Mouse (Mus musculus): ENCODE results near the gene Lipt2. TPM values are rescaled to one million over a fixed set of nuclear protein-coding genes. Genes with fewer than 3 reads are reported as not detected.
A peak's percentile ranks its signal among the peaks of the same experiment; 100 is the strongest.

Lipt2 gene
- 17.8 and 21.4 TPM in 2 replicates for polyA plus RNA-seq (2015; fragmentation: Nextera tagmentation; extraction: Ambion mirVana)

- peak within 1 kb of the TSS; percentile 89 for H3K27ac ChIP-seq (replicated peaks)
- ATAC-seq (replicated peaks), result peak; percentile 98
- H3K27me3 ChIP-seq, result no peaks in the 10 kb centered on the region
- H3K36me3 ChIP-seq, result no peaks in the 10 kb centered on the region
- peak within 1 kb of the TSS; percentile 69 for H3K4me2 ChIP-seq (replicated peaks)
- peak within 1 kb of the TSS; percentile 81 for H3K4me3 ChIP-seq
- H3K4me1 ChIP-seq, result 0 out of 2 replicates have a peak, but pooled peaks cover 6% of the 10 kb centered on the region
- WGBS, result under 1% methylated on average over 78 of the region's 78 CpGs
- peak within 1 kb of the TSS; percentile 83 for H3K9ac ChIP-seq (replicated peaks)
- H3K9me3 ChIP-seq, result no peaks in the 10 kb centered on the region
Observed at GRCm38 (mm10) chr7:100159105-100159841, at the start of gene Lipt2. Gene Lipt2, plus strand, starts transcription at chr7:100159277.

GRCm38 (mm10) chr7:100111506-100111905 is 47.6 kb upstream of the Lipt2 start:
- no peak overlapping the region for H3K27ac ChIP-seq (replicated peaks)
- ATAC-seq (replicated peaks), result no peak
- H3K9ac ChIP-seq (replicated peaks), result no peak overlapping the region
- no peaks in the 10 kb centered on the region for H3K27me3 ChIP-seq
- H3K4me2 ChIP-seq (replicated peaks), result no peak overlapping the region
- no peaks in the 10 kb centered on the region for H3K4me1 ChIP-seq
- WGBS, result 52% methylated on average over 10 of the region's 10 CpGs
- H3K4me3 ChIP-seq, result no peak overlapping the region
- H3K9me3 ChIP-seq, result no peaks in the 10 kb centered on the region
- H3K36me3 ChIP-seq, result peaks cover 44% of the 10 kb centered on the region

- Histone ChIP-seq H3K4me1 (no peaks in the 10 kb centered on the region; the same call in 1 of the 2 replicates), H3K4me2 (replicated peaks) (no peak overlapping the region), H3K9ac (replicated peaks) (no peak overlapping the region), H3K27ac (replicated peaks) (no peak overlapping the region), H3K4me3 (no peak overlapping the region), H3K36me3 (peaks cover 57% of the 10 kb centered on the region), H3K27me3 (no peaks in the 10 kb centered on the region), H3K9me3 (no peaks in the 10 kb centered on the region)
- no peak for ATAC-seq (replicated peaks)
- 70% methylated on average over 7 of the region's 7 CpGs for WGBS
Observed at GRCm38 (mm10) chr7:100113821-100114220, 45.3 kb upstream of the Lipt2 start.

GRCm38 (mm10) chr7:100114279-100114678 is 44.8 kb upstream of the Lipt2 start:
- H3K36me3 ChIP-seq, result peaks cover 60% of the 10 kb centered on the region
- no peaks in the 10 kb centered on the region for H3K27me3 ChIP-seq
- no peak for ATAC-seq (replicated peaks)
- no peak overlapping the region for H3K9ac ChIP-seq (replicated peaks)
- WGBS, result 89% methylated on average over 6 of the region's 6 CpGs
- no peaks in the 10 kb centered on the region for H3K9me3 ChIP-seq
- H3K4me2 ChIP-seq (replicated peaks), result no peak overlapping the region
- no peak overlapping the region for H3K4me3 ChIP-seq
- no peaks in the 10 kb centered on the region; the same call in 1 of the 2 replicates for H3K4me1 ChIP-seq
- H3K27ac ChIP-seq (replicated peaks), result no peak overlapping the region

GRCm38 (mm10) chr7:100120791-100121261 is 38.3 kb upstream of the Lipt2 start:
- Histone ChIP-seq H3K4me1 (peaks cover 17% of the 10 kb centered on the region), H3K36me3 (peaks cover 27% of the 10 kb centered on the region), H3K4me3 (peak overlapping the region; percentile 89), H3K9me3 (no peaks in the 10 kb centered on the region), H3K27ac (replicated peaks) (peak overlapping the region; percentile 77), H3K9ac (replicated peaks) (peak overlapping the region; percentile 86), H3K4me2 (replicated peaks) (peak overlapping the region; percentile 70), H3K27me3 (no peaks in the 10 kb centered on the region)
- peak; percentile 57 for ATAC-seq (replicated peaks)
- 0% methylated on average over 25 of the region's 25 CpGs for WGBS

GRCm38 (mm10) chr7:100121376-100121789 is 37.7 kb upstream of the Lipt2 start, which contains the start of gene Pold3:
Gene Pold3, minus strand, starts transcription at chr7:100121565.
- ATAC-seq (replicated peaks), result peak; percentile 97
- Histone ChIP-seq H3K9me3 (no peaks in the 10 kb centered on the region), H3K36me3 (peaks cover 23% of the 10 kb centered on the region), H3K4me3 (peak within 1 kb of the TSS; percentile 89), H3K9ac (replicated peaks) (peak within 1 kb of the TSS; percentile 86), H3K4me1 (peaks cover 17% of the 10 kb centered on the region), H3K27me3 (no peaks in the 10 kb centered on the region), H3K4me2 (replicated peaks) (peak within 1 kb of the TSS; percentile 70), H3K27ac (replicated peaks) (peak within 1 kb of the TSS; percentile 77)
- WGBS, result under 1% methylated on average over 33 of the region's 33 CpGs

- H3K27ac ChIP-seq (replicated peaks), result no peak overlapping the region
- H3K36me3 ChIP-seq, result peaks cover 6% of the 10 kb centered on the region; the same call in 1 of the 2 replicates
- no peak for ATAC-seq (replicated peaks)
- 58% methylated on average over 6 of the region's 6 CpGs for WGBS
- H3K4me1 ChIP-seq, result peaks cover 17% of the 10 kb centered on the region
- no peak overlapping the region for H3K4me3 ChIP-seq
- no peaks in the 10 kb centered on the region for H3K9me3 ChIP-seq
- no peaks in the 10 kb centered on the region for H3K27me3 ChIP-seq
- no peak overlapping the region for H3K4me2 ChIP-seq (replicated peaks)
- no peak overlapping the region for H3K9ac ChIP-seq (replicated peaks)
Observed at GRCm38 (mm10) chr7:100123486-100123885, 35.6 kb upstream of the Lipt2 start.

GRCm38 (mm10) chr7:100124211-100124610 is 34.9 kb upstream of the Lipt2 start:
- Histone ChIP-seq H3K9ac (replicated peaks) (no peak overlapping the region), H3K4me3 (no peak overlapping the region), H3K4me1 (peaks cover 17% of the 10 kb centered on the region), H3K27ac (replicated peaks) (no peak overlapping the region), H3K36me3 (no peaks in the 10 kb centered on the region), H3K9me3 (no peaks in the 10 kb centered on the region), H3K27me3 (no peaks in the 10 kb centered on the region), H3K4me2 (replicated peaks) (no peak overlapping the region)
- no peak for ATAC-seq (replicated peaks)
- 76% methylated on average over 2 of the region's 2 CpGs for WGBS

- Histone ChIP-seq H3K27ac (replicated peaks) (no peak overlapping the region), H3K9ac (replicated peaks) (no peak overlapping the region), H3K4me2 (replicated peaks) (no peak overlapping the region), H3K4me1 (peaks cover 10% of the 10 kb centered on the region), H3K36me3 (no peaks in the 10 kb centered on the region), H3K4me3 (no peak overlapping the region), H3K27me3 (no peaks in the 10 kb centered on the region), H3K9me3 (no peaks in the 10 kb centered on the region)
- 73% methylated on average over 4 of the region's 4 CpGs for WGBS
- ATAC-seq (replicated peaks), result no peak
Observed at GRCm38 (mm10) chr7:100125166-100125565, 33.9 kb upstream of the Lipt2 start.

- 76% methylated on average over 7 of the region's 7 CpGs for WGBS
- H3K27ac ChIP-seq (replicated peaks), result no peak overlapping the region
- no peak overlapping the region for H3K9ac ChIP-seq (replicated peaks)
- H3K36me3 ChIP-seq, result no peaks in the 10 kb centered on the region
- H3K4me1 ChIP-seq, result peaks cover 5% of the 10 kb centered on the region
- H3K27me3 ChIP-seq, result no peaks in the 10 kb centered on the region
- H3K9me3 ChIP-seq, result no peaks in the 10 kb centered on the region
- ATAC-seq (replicated peaks), result no peak
- no peak overlapping the region for H3K4me3 ChIP-seq
- H3K4me2 ChIP-seq (replicated peaks), result no peak overlapping the region
Observed at GRCm38 (mm10) chr7:100126514-100126913, 32.6 kb upstream of the Lipt2 start.

GRCm38 (mm10) chr7:100128262-100129041 is 30.6 kb upstream of the Lipt2 start:
- H3K4me1 ChIP-seq, result no peaks in the 10 kb centered on the region
- WGBS, result 86% methylated on average over 7 of the region's 7 CpGs
- no peak overlapping the region for H3K9ac ChIP-seq (replicated peaks)

GRCm38 (mm10) chr7:100130592-100130991 is 28.5 kb upstream of the Lipt2 start:
- H3K4me3 ChIP-seq, result no peak overlapping the region
- no peaks in the 10 kb centered on the region for H3K4me1 ChIP-seq
- no peaks in the 10 kb centered on the region for H3K27me3 ChIP-seq
- no peak for ATAC-seq (replicated peaks)
- 85% methylated on average over 6 of the region's 6 CpGs for WGBS
- no peak overlapping the region for H3K27ac ChIP-seq (replicated peaks)
- H3K36me3 ChIP-seq, result no peaks in the 10 kb centered on the region
- H3K4me2 ChIP-seq (replicated peaks), result no peak overlapping the region
- no peaks in the 10 kb centered on the region for H3K9me3 ChIP-seq
- H3K9ac ChIP-seq (replicated peaks), result no peak overlapping the region

More at GRCm38 (mm10) chr7:100128262-100129041, 30.6 kb upstream of the Lipt2 start:
- Histone ChIP-seq H3K4me2 (replicated peaks) (no peak overlapping the region), H3K9me3 (no peaks in the 10 kb centered on the region), H3K36me3 (no peaks in the 10 kb centered on the region), H3K4me3 (no peak overlapping the region), H3K27ac (replicated peaks) (no peak overlapping the region), H3K27me3 (no peaks in the 10 kb centered on the region)
- ATAC-seq (replicated peaks), result no peak

Measured in forebrain, embryonic 15.5 days (tissue).